Mouse (Mus musculus): ENCODE data around the gene Pik3ip1. TPM values are rescaled to one million over a fixed set of nuclear protein-coding genes. Genes with fewer than 3 reads are reported as not detected.
A peak's percentile ranks its signal among the peaks of the same experiment; 100 is the strongest.

Gene Pik3ip1
- polyA plus RNA-seq, 1 experiment from 2014 or later, result 10.8 TPM

- Histone ChIP-seq H3K36me3 (no peaks in the 10 kb centered on the region), H3K4me2 (peak overlapping the region; percentile 97), H3K9me3 (no peaks in the 10 kb centered on the region), H3K4me3 (peak overlapping the region; percentile 47), H3K4me1 (peaks cover 45% of the 10 kb centered on the region), H3K27me3 (no peaks in the 10 kb centered on the region), H3K9ac (peak overlapping the region; percentile 39), H3K27ac (peak overlapping the region; percentile 81)
- WGBS, result 5% methylated on average over 14 of the region's 14 CpGs
- ATAC-seq (ENCODE audit: borderline replicate concordance, extremely low read depth, low FRiP score, low TSS enrichment), result no peak
Measured at GRCm38 (mm10) chr11:3330991-3331750, 970 bp downstream of the Pik3ip1 start.

GRCm38 (mm10) chr11:3331756-3332642 is 1.8 kb downstream of the Pik3ip1 start:
- Histone ChIP-seq H3K36me3 (no peaks in the 10 kb centered on the region), H3K4me1 (peaks cover 45% of the 10 kb centered on the region), H3K4me3 (peak overlapping the region; percentile 47), H3K9me3 (no peaks in the 10 kb centered on the region), H3K9ac (peak overlapping the region; percentile 39), H3K27ac (peak overlapping the region; percentile 81), H3K27me3 (no peaks in the 10 kb centered on the region), H3K4me2 (peak overlapping the region; percentile 97)
- ATAC-seq (ENCODE audit: borderline replicate concordance, extremely low read depth, low FRiP score, low TSS enrichment), result peak; percentile 96
- under 1% methylated on average over 75 of the region's 75 CpGs for WGBS

- Histone ChIP-seq H3K27ac (no peak overlapping the region), H3K4me2 (no peak overlapping the region), H3K4me1 (peaks cover 55% of the 10 kb centered on the region), H3K4me3 (no peak overlapping the region), H3K27me3 (no peaks in the 10 kb centered on the region), H3K36me3 (no peaks in the 10 kb centered on the region), H3K9me3 (no peaks in the 10 kb centered on the region), H3K9ac (no peak overlapping the region)
- WGBS, result 85% methylated on average over 11 of the region's 11 CpGs
- no peak for ATAC-seq (ENCODE audit: borderline replicate concordance, extremely low read depth, low FRiP score, low TSS enrichment)
Measured at GRCm38 (mm10) chr11:3333111-3333695, 3.0 kb downstream of the Pik3ip1 start.

GRCm38 (mm10) chr11:3334141-3334710 is 4.0 kb downstream of the Pik3ip1 start:
- ATAC-seq (ENCODE audit: borderline replicate concordance, extremely low read depth, low FRiP score, low TSS enrichment), result no peak
- Histone ChIP-seq H3K4me2 (no peak overlapping the region), H3K9me3 (no peaks in the 10 kb centered on the region), H3K4me3 (no peak overlapping the region), H3K4me1 (peaks cover 50% of the 10 kb centered on the region), H3K27me3 (no peaks in the 10 kb centered on the region), H3K27ac (0 out of 2 replicates have a peak overlapping the region, but pooled peaks have one; percentile 41), H3K9ac (no peak overlapping the region), H3K36me3 (no peaks in the 10 kb centered on the region)
- 84% methylated on average over 11 of the region's 11 CpGs for WGBS

- Histone ChIP-seq H3K4me3 (no peak overlapping the region), H3K9me3 (no peaks in the 10 kb centered on the region), H3K4me1 (peaks cover 49% of the 10 kb centered on the region), H3K36me3 (no peaks in the 10 kb centered on the region), H3K9ac (no peak overlapping the region), H3K27ac (0 out of 2 replicates have a peak overlapping the region, but pooled peaks have one; percentile 41), H3K4me2 (no peak overlapping the region), H3K27me3 (no peaks in the 10 kb centered on the region)
- WGBS, result 29% methylated on average over 9 of the region's 9 CpGs
- ATAC-seq (ENCODE audit: borderline replicate concordance, extremely low read depth, low FRiP score, low TSS enrichment), result no peak
Measured at GRCm38 (mm10) chr11:3334711-3335316, 4.6 kb downstream of the Pik3ip1 start.

GRCm38 (mm10) chr11:3335651-3336216 is 5.5 kb downstream of the Pik3ip1 start:
- Histone ChIP-seq H3K9ac (no peak overlapping the region), H3K36me3 (no peaks in the 10 kb centered on the region), H3K27me3 (no peaks in the 10 kb centered on the region), H3K27ac (no peak overlapping the region), H3K4me1 (peaks cover 43% of the 10 kb centered on the region), H3K9me3 (no peaks in the 10 kb centered on the region), H3K4me2 (no peak overlapping the region), H3K4me3 (no peak overlapping the region)
- WGBS, result 29% methylated on average over 11 of the region's 11 CpGs
- ATAC-seq (ENCODE audit: borderline replicate concordance, extremely low read depth, low FRiP score, low TSS enrichment), result no peak

- ATAC-seq (ENCODE audit: borderline replicate concordance, extremely low read depth, low FRiP score, low TSS enrichment), result no peak
- 74% methylated on average over 3 of the region's 3 CpGs for WGBS
- Histone ChIP-seq H3K27me3 (no peaks in the 10 kb centered on the region), H3K9me3 (no peaks in the 10 kb centered on the region), H3K36me3 (no peaks in the 10 kb centered on the region), H3K4me2 (no peak overlapping the region), H3K9ac (no peak overlapping the region), H3K27ac (no peak overlapping the region), H3K4me1 (peaks cover 37% of the 10 kb centered on the region), H3K4me3 (no peak overlapping the region)
Measured at GRCm38 (mm10) chr11:3336602-3337001, 6.4 kb downstream of the Pik3ip1 start.

GRCm38 (mm10) chr11:3337173-3337955 is 7.2 kb downstream of the Pik3ip1 start:
- Histone ChIP-seq H3K4me2 (no peak overlapping the region), H3K4me1 (peaks cover 30% of the 10 kb centered on the region), H3K9ac (no peak overlapping the region), H3K36me3 (no peaks in the 10 kb centered on the region), H3K27ac (peak overlapping the region; percentile 58), H3K27me3 (no peaks in the 10 kb centered on the region), H3K4me3 (no peak overlapping the region), H3K9me3 (no peaks in the 10 kb centered on the region)
- WGBS, result 15% methylated on average over 12 of the region's 12 CpGs
- peak; percentile 52 for ATAC-seq (ENCODE audit: borderline replicate concordance, extremely low read depth, low FRiP score, low TSS enrichment)

GRCm38 (mm10) chr11:3337961-3338360 is 7.8 kb downstream of the Pik3ip1 start:
- Histone ChIP-seq H3K4me3 (no peak overlapping the region), H3K4me2 (no peak overlapping the region), H3K9me3 (no peaks in the 10 kb centered on the region), H3K27ac (peak overlapping the region; percentile 58; the same call in 1 of the 2 replicates), H3K9ac (no peak overlapping the region), H3K4me1 (peaks cover 24% of the 10 kb centered on the region), H3K27me3 (no peaks in the 10 kb centered on the region), H3K36me3 (0 out of 2 replicates have a peak, but pooled peaks cover 2% of the 10 kb centered on the region)
- ATAC-seq (ENCODE audit: borderline replicate concordance, extremely low read depth, low FRiP score, low TSS enrichment), result no peak; the same call in 1 of the 2 replicates
- WGBS, result 57% methylated on average over 5 of the region's 5 CpGs

- Histone ChIP-seq H3K9me3 (no peaks in the 10 kb centered on the region), H3K4me3 (no peak overlapping the region), H3K27me3 (no peaks in the 10 kb centered on the region), H3K4me2 (no peak overlapping the region), H3K9ac (no peak overlapping the region), H3K27ac (no peak overlapping the region), H3K36me3 (peaks cover 31% of the 10 kb centered on the region; the same call in 1 of the 2 replicates), H3K4me1 (peaks cover 11% of the 10 kb centered on the region)
- no peak for ATAC-seq (ENCODE audit: borderline replicate concordance, extremely low read depth, low FRiP score, low TSS enrichment)
- 69% methylated on average over 5 of the region's 5 CpGs for WGBS
Measured at GRCm38 (mm10) chr11:3341476-3341875, 11.3 kb downstream of the Pik3ip1 start.
